Mouse (Mus musculus) ES-E14 (cell line): ENCODE results near the gene Foxc1. TPM values are rescaled to one million over a fixed set of nuclear protein-coding genes. Genes with fewer than 3 reads are reported as not detected.

Experiments used
- DNase-seq: peaks from one replicate; pipeline ENCODE4 v3.0.0-alpha.2; 2013; ENCODE audit warnings: low read depth, low spot score
- H3K27ac ChIP-seq: 2 replicates; pipeline ENCODE4 v1.5.1; 2012; ENCODE audit warnings: low read depth, mild to moderate bottlenecking, low read length, moderate library complexity, mixed read lengths; ENCODE audit not compliant: poor library complexity, insufficient read depth, severe bottlenecking
- H3K36me3 ChIP-seq: 2 replicates; pipeline ENCODE4 v1.6.1; 2012; ENCODE audit warnings: mild to moderate bottlenecking, low read length, moderate library complexity, mixed read lengths; ENCODE audit not compliant: control insufficient read depth, poor library complexity, insufficient read depth, severe bottlenecking
- H3K4me1 ChIP-seq, 2 experiments: fragments of 150-350 bp in 1 of 2; sonication (generic) in 1 of 2; 2 replicates each; pipeline ENCODE4 v1.6.1; 2012; ENCODE audit warnings: low read length in 2 of 2, mild to moderate bottlenecking in 1 of 2, mixed read lengths in 1 of 2; ENCODE audit not compliant: control insufficient read depth in 2 of 2, insufficient read depth in 2 of 2, poor library complexity in 1 of 2
- H3K4me3 ChIP-seq, 2 experiments: fragments of 150-350 bp in 1 of 2; sonication (generic) in 1 of 2; 2 replicates each; pipeline ENCODE4 v1.5.1; 2012; ENCODE audit warnings: low read length in 2 of 2, low read depth in 1 of 2, mild to moderate bottlenecking in 1 of 2, mixed read lengths in 1 of 2; ENCODE audit not compliant: insufficient read depth in 1 of 2, poor library complexity in 1 of 2, severe bottlenecking in 1 of 2
- H3K9ac ChIP-seq: 2 replicates; pipeline ENCODE4 v1.6.1; 2012; ENCODE audit warnings: low read depth, mild to moderate bottlenecking, low read length, mixed read lengths; ENCODE audit not compliant: poor library complexity, insufficient read depth, severe bottlenecking
- H3K9me3 ChIP-seq: fragments of 150-350 bp; sonication (generic); 2 replicates; pipeline ENCODE4 v1.6.1; 2012; ENCODE audit warnings: low read depth, mild to moderate bottlenecking, low read length; ENCODE audit not compliant: control insufficient read depth, insufficient read depth
- CHD2 ChIP-seq: IDR thresholded peaks from 2 replicates; pipeline ENCODE4 v1.6.1; 2014; ENCODE audit warnings: mild to moderate bottlenecking, low read depth, low read length, inconsistent platforms
- HCFC1 ChIP-seq: IDR thresholded peaks from 2 replicates; pipeline ENCODE4 v1.6.1; 2012; ENCODE audit warnings: low read length, inconsistent platforms, borderline replicate concordance; ENCODE audit not compliant: insufficient read depth
- MAFK ChIP-seq: IDR thresholded peaks from 2 replicates; pipeline ENCODE4 v1.6.1; 2014; ENCODE audit warnings: mild to moderate bottlenecking, low read depth, low read length, inconsistent platforms; ENCODE audit not compliant: insufficient read depth
- ZC3H11A ChIP-seq: IDR thresholded peaks from 2 replicates; pipeline ENCODE4 v1.6.1; 2012; ENCODE audit warnings: low read depth, mild to moderate bottlenecking, inconsistent platforms, low read length, borderline replicate concordance
- ZNF384 ChIP-seq: IDR thresholded peaks from 2 replicates; pipeline ENCODE4 v1.6.1; 2012; ENCODE audit warnings: low read depth, low read length, inconsistent platforms
- in situ Hi-C, 2 experiments: fragments of 600-800 bp; cut with MboI; formaldehyde crosslinking; loops; one replicate each; pipeline ENCODE4 v1.15.1; 2025; ENCODE audit warnings: low sequenced_read_pairs in 2 of 2, inconsistent platforms in 1 of 2; ENCODE audit not compliant: unreplicated experiment in 2 of 2
- total RNA-seq: library from RNA; depleted of rRNA; stranded (reverse); fragments of 300-350 nt; gene quantifications from 2 replicates; pipeline ENCODE4 v1.2.3, GENCODE M21; 2012

The Foxc1 gene
- total RNA-seq, 1 experiment, result 1.2 TPM

DNA sequence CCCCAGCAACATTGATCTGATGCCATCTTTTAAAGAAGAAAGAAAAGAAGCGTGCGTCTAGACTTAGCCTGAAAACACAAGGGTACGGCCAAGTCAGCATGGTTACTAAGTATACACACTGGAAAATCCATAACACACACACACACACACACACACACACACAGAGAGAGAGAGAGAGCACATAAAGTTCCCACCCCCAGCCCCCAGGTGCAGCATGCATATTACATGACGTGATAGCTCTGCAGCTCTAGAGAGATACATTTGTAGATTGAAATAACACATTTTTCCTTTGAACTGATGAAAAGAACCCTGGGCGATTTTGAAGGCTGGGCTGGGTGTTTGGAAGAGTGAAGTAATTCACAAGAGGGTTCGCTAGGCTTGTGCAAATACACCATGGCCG, 21.7 kb upstream of the Foxc1 start:
- no peak overlapping the region for H3K9ac ChIP-seq
- H3K36me3 ChIP-seq, result no peaks in the 10 kb centered on the region
- peaks cover under 1 to 2% of the 10 kb centered on the region in 2 experiments; a peak in 3 of 4 replicates for H3K4me1 ChIP-seq
- no peak for DNase-seq
- no peaks in the 10 kb centered on the region for H3K9me3 ChIP-seq
- H3K27ac ChIP-seq, result no peak overlapping the region
- in situ Hi-C loops, result loop anchor here (25.0 kb wide), 2 partner anchors 628 to 903 kb away; no protein-coding TSS in a partner anchor
- no peak overlapping the region for H3K4me3 ChIP-seq
- no peak for TF ChIP-seq HCFC1
- no peak for TF ChIP-seq MAFK
- TF ChIP-seq ZC3H11A, result no peak
- TF ChIP-seq CHD2, result no peak
- no peak for TF ChIP-seq ZNF384

DNA sequence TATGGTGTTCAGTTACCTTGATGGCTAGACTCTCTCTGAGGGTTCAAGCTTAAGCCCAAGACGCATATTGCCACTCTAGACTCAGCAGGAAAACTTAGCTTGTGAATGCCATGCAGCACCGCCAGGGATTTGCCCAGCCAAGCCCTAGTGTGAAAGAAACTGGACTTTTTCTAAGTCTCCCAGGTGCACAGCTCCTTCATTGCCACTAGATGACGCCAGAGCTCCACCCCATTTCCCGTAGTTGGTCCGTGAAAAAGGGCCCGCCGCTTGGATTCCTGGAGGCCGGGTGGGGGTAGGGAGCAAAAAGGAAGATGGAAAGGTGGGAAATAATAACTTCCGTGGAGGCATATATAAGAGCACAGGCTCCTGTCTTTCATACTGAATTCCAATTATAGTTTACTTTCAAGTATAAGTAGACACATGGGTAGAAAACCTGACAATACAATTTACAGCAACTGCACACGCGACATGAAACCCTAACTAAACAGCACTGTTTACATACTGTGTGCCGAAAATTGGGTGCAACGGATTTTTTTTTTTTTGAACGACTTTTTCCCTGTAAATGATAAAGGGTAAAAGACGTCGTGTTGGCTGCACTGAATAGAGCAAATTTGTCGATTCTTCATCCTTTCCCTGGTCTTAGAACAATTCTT, 13.8 kb upstream of the Foxc1 start:
- no peaks in the 10 kb centered on the region for H3K9me3 ChIP-seq
- no peak overlapping the region for H3K27ac ChIP-seq
- DNase-seq, result no peak
- TF ChIP-seq MAFK (no peak), HCFC1 (no peak), ZC3H11A (peak; percentile 99), CHD2 (no peak)
- no peak overlapping the region for H3K4me3 ChIP-seq
- H3K36me3 ChIP-seq, result no peaks in the 10 kb centered on the region
- no peak overlapping the region for H3K9ac ChIP-seq
- in situ Hi-C loops, result loop anchor here (25.0 kb wide), 2 partner anchors 620 to 895 kb away; no protein-coding TSS in a partner anchor
- no peaks in the 10 kb centered on the region for H3K4me1 ChIP-seq

DNA sequence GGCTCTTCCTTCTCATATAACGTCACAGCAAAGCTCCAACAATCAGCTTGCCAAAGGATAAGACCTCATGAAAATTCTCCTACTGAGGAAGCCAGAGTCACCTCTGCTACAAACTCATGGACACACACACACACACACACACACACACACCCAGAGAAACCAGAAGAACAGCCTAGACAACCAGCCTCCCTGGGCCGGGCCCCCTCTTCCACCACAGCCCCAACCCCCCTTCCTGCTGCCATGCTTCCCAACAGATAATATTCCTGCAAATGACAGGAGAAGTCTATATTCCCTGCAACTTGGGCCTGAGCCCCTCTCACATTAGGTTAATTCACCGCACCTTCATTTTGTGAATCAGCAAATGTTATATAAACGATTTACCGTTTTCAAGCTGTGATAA, 13.3 kb upstream of the Foxc1 start:
- Histone ChIP-seq H3K4me1 (no peaks in the 10 kb centered on the region), H3K36me3 (no peaks in the 10 kb centered on the region), H3K9me3 (no peaks in the 10 kb centered on the region), H3K9ac (no peak overlapping the region), H3K27ac (no peak overlapping the region), H3K4me3 (no peak overlapping the region)
- TF ChIP-seq CHD2, result no peak
- no peak for DNase-seq
- in situ Hi-C loops, result loop anchor here (25.0 kb wide), 2 partner anchors 619 to 894 kb away; no protein-coding TSS in a partner anchor

DNA sequence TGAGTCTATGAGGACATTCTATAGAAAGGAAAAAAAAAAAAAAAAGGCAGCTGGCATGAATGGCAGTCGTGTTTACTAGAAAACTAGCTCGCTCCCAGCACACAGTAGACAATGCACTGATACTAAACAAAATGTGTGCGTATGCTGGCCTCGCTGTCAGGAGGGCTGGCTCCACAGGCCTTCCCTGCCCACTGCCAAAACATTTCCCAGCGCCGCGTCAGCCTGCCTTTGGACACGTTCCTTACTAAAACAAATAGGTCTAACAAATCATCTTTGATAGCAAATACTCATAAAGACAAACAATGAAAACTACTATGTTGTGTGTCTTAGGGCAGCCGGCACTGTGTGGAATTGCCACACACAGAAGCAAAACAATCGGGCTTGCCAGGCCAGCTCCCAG, 9.1 kb upstream of the Foxc1 start:
- no peak for DNase-seq
- no peak overlapping the region for H3K4me3 ChIP-seq
- H3K4me1 ChIP-seq, result 0 out of 4 replicates have a peak, but pooled peaks cover 0 to 2% of the 10 kb centered on the region in 2 experiments
- no peaks in the 10 kb centered on the region for H3K9me3 ChIP-seq
- no peak overlapping the region for H3K9ac ChIP-seq
- no peak overlapping the region for H3K27ac ChIP-seq
- TF ChIP-seq ZNF384, result no peak
- no peak for TF ChIP-seq ZC3H11A
- TF ChIP-seq CHD2, result no peak
- no peak for TF ChIP-seq MAFK
- no peak for TF ChIP-seq HCFC1
- in situ Hi-C loops, result loop anchor here (25.0 kb wide), 2 partner anchors 615 to 890 kb away; no protein-coding TSS in a partner anchor
- no peaks in the 10 kb centered on the region for H3K36me3 ChIP-seq

DNA sequence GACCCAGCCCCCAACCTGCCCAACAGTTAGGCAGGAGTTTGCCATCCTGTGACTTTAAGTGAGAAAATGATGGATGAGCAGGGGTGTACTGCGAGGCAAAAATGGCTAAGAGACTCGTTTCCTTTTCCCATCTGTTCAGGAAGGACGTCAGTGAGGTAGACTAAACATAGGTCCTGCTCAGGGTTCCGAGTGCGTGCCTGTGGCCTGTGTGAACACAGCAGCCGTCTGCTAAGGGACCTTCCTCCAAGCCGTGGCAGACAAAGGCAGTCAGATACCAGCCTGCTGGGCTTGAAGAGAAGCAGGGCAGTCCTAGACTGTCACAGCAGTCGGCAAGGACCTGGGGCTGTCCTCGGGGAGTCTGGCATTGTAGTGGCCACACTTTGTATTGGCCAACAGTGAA, 8.4 kb upstream of the Foxc1 start:
- no peak for DNase-seq
- no peak for TF ChIP-seq ZC3H11A
- no peak for TF ChIP-seq MAFK
- TF ChIP-seq HCFC1, result no peak
- no peak for TF ChIP-seq ZNF384
- no peak for TF ChIP-seq CHD2
- no peak overlapping the region for H3K4me3 ChIP-seq
- in situ Hi-C loops, result loop anchor here (25.0 kb wide), 2 partner anchors 614 to 889 kb away; no protein-coding TSS in a partner anchor
- H3K9me3 ChIP-seq, result no peaks in the 10 kb centered on the region
- H3K36me3 ChIP-seq, result no peaks in the 10 kb centered on the region
- H3K4me1 ChIP-seq, result peaks cover 0 to 2% of the 10 kb centered on the region in 2 experiments; a peak in 1 of 4 replicates
- no peak overlapping the region for H3K27ac ChIP-seq
- H3K9ac ChIP-seq, result no peak overlapping the region
